8 mouse cellular contexts compared by ENCODE assay signal in the genomic region with DNA sequence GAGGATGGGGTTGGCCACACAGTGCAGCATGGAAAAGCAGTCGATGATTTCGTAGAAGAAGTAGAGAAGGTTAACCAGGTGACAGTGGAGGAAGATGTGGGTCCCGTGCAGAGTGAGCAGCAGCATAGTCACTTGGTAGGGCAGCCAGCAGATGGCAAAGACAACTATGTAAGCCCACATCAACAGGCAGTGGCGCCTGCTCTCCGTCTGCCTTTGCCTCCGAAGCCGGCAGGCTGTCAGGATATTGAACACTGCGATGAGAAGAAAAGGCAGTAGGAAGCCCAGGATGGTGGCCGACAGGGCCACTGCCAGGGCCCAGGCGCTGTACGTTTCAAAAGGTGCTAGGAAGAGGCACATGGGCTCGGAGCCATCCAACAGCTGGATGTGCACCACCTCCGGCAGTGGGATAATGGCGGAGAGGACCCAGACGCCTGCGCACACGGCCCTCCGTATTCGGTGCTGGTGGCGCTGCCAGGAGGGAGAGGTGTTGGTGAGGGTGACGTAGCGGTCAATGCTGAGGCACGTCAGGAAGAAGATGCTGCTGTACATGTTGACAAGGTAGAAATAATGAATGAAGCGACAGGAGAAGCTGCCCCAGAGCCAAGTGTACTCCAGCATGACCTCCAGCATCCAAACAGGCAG. TPM values are rescaled to one million over a fixed set of nuclear protein-coding genes. Genes with fewer than 3 reads are reported as not detected.
DNase-seq lines count a peak whose midpoint lies in the region; ATAC-seq and TF ChIP-seq lines count a peak whose summit lies in the region.

No protein-coding gene starts in this region.

- H3K27ac ChIP-seq in spleen, adult 2 months (ENCODE audit: insufficient read depth, low read length) = peak overlapping the region; percentile 38; the same call in 1 of the 2 replicates
- no peak overlapping the region for H3K27ac ChIP-seq in limb, embryonic 14.5 days (replicated peaks; ENCODE audit: low read depth, low read length)
- H3K27ac ChIP-seq in stomach, postnatal 0 days (replicated peaks) = no peak overlapping the region

- peaks cover 3% of the 10 kb centered on the region; the same call in 1 of the 2 replicates for H3K36me3 ChIP-seq in spleen, adult 2 months (ENCODE audit: control insufficient read depth, insufficient read depth, low read length)
- H3K36me3 ChIP-seq in limb, embryonic 14.5 days (ENCODE audit: control insufficient read depth, insufficient read depth, low read length) = peaks cover 29% of the 10 kb centered on the region
- 0 out of 2 replicates have a peak, but pooled peaks cover 3% of the 10 kb centered on the region for H3K36me3 ChIP-seq in stomach, postnatal 0 days (ENCODE audit: control insufficient read depth, insufficient read depth, low read length)

- WGBS in spleen, adult 2 months = 79% methylated on average over 24 of the region's 24 CpGs
- WGBS in limb, embryonic 14.5 days = 55% methylated on average over 24 of the region's 24 CpGs
- WGBS in stomach, postnatal 0 days = 61% methylated on average over 24 of the region's 24 CpGs

- no peak for TF ChIP-seq CTCF in spleen, adult 2 months (IDR thresholded peaks at IDR 0.05; ENCODE audit: extremely low read depth, insufficient read depth, insufficient read length, insufficient replicate concordance)
- no peak for TF ChIP-seq CTCF in stomach, postnatal 0 days (IDR thresholded peaks at IDR 0.05; ENCODE audit: low read depth)

- H3K4me2 ChIP-seq in limb, embryonic 14.5 days (replicated peaks; ENCODE audit: low read depth, low read length, severe bottlenecking) = peak overlapping the region; percentile 25
- H3K4me2 ChIP-seq in stomach, postnatal 0 days (replicated peaks; ENCODE audit: low read depth) = 0 out of 2 replicates have a peak overlapping the region, but pooled peaks have one; percentile 32

- H3K4me3 ChIP-seq in spleen, adult 2 months (ENCODE audit: extremely low read depth, insufficient read depth, insufficient read length) = peak overlapping the region; percentile 35
- H3K4me3 ChIP-seq in limb, embryonic 14.5 days (replicated peaks; ENCODE audit: low read length) = no peak overlapping the region
- no peak overlapping the region for H3K4me3 ChIP-seq in stomach, postnatal 0 days (ENCODE audit: low read depth, low read length)

- TF ChIP-seq POLR2A in spleen, adult 2 months (IDR thresholded peaks at IDR 0.05; ENCODE audit: low read depth, low read length) = no peak
- TF ChIP-seq POLR2A in limb, embryonic 14.5 days (IDR thresholded peaks at IDR 0.05; ENCODE audit: borderline replicate concordance, extremely low read depth, insufficient read depth, insufficient read length) = no peak

- no peaks in the 10 kb centered on the region for H3K27me3 ChIP-seq in spleen, adult 2 months (ENCODE audit: control insufficient read depth, insufficient read depth, low read length)
- H3K27me3 ChIP-seq in limb, embryonic 14.5 days (ENCODE audit: control insufficient read depth, insufficient read depth, low read length) = no peaks in the 10 kb centered on the region
- no peaks in the 10 kb centered on the region for H3K27me3 ChIP-seq in stomach, postnatal 0 days (ENCODE audit: control insufficient read depth, insufficient read depth, low read length)

- H3K9ac ChIP-seq in limb, embryonic 14.5 days (ENCODE audit: low read depth, low read length, severe bottlenecking) = no peak overlapping the region
- H3K9ac ChIP-seq in stomach, postnatal 0 days (ENCODE audit: low read length) = no peak overlapping the region

- ATAC-seq in limb, embryonic 14.5 days (ENCODE audit: low FRiP score, low read depth) = no peak
- ATAC-seq in stomach, postnatal 0 days (ENCODE audit: low FRiP score, low TSS enrichment) = no peak

- H3K9me3 ChIP-seq in limb, embryonic 14.5 days (ENCODE audit: control insufficient read depth, low read length) = no peaks in the 10 kb centered on the region
- H3K9me3 ChIP-seq in stomach, postnatal 0 days (ENCODE audit: control insufficient read depth, low read length) = no peaks in the 10 kb centered on the region

- TF ChIP-seq EP300 in stomach, postnatal 0 days (optimal IDR thresholded peaks at IDR 0.05) = no peak

- DNase-seq in cerebellum, postnatal 36 days = peak; percentile 18 to 20
- DNase-seq in cerebellum, postnatal 14 days = no peak
- DNase-seq in spleen, adult 2 months (ENCODE audit: low read depth in 1 of 2, low spot score in 2 of 2) = no peak
- DNase-seq in spleen, postnatal 36 days (ENCODE audit: low spot score in 2 of 2) = no peak
- no peak for DNase-seq in limb, embryonic 14.5 days (ENCODE audit: low spot score)
- no peak for DNase-seq in stomach, postnatal 0 days (ENCODE audit: low spot score)
- DNase-seq in gastrocnemius, postnatal 10 days = no peak
- no peak for DNase-seq in gastrocnemius, postnatal 25 days

- no peaks in the 10 kb centered on the region for H3K4me1 ChIP-seq in spleen, adult 2 months (ENCODE audit: control insufficient read depth, insufficient read depth, insufficient read length)
- peaks cover 6% of the 10 kb centered on the region; the same call in 1 of the 2 replicates for H3K4me1 ChIP-seq in limb, embryonic 14.5 days (ENCODE audit: control insufficient read depth, insufficient read depth, low read length)
- no peaks in the 10 kb centered on the region for H3K4me1 ChIP-seq in stomach, postnatal 0 days (replicated peaks; ENCODE audit: control insufficient read depth, insufficient read depth)

RNA-seq across cellular contexts. Expression of gene Gpr182, which starts 1.3 kb away (rescaled TPM):
- polyA plus RNA-seq in spleen, adult 2 months (2012; rRNA removed) = 22.5 and 28.8 TPM in 2 replicates
- polyA plus RNA-seq in limb, embryonic 14.5 days (2012; rRNA removed) = 0.88 and 1.4 TPM in 2 replicates
- 0.39 and 0.40 TPM in 2 replicates for polyA plus RNA-seq in limb, embryonic 14.5 days (2014; fragmentation: Nextera tagmentation; extraction: Ambion mirVana)
- 0.77 and 0.92 TPM in 2 replicates for polyA plus RNA-seq in stomach, postnatal 0 days (2015; fragmentation: Nextera tagmentation; extraction: Ambion mirVana)
- under 1 TPM; 0.38 to 0.47 TPM for total RNA-seq in gastrocnemius, postnatal 10 days (2021)
- under 1 TPM; 0.20 to 0.62 TPM for total RNA-seq in gastrocnemius, postnatal 25 days (2021)

RNA-seq across cellular contexts. Expression of gene Rdh1, which starts 9.3 kb away (rescaled TPM):
- 0.25 and 0.56 TPM in 2 replicates for polyA plus RNA-seq in spleen, adult 2 months (2012; rRNA removed)
- polyA plus RNA-seq in limb, embryonic 14.5 days (2012; rRNA removed) = 0.11 and 0.12 TPM in 2 replicates
- 0.08 TPM in 1 of 2 replicates, not detected in the other for polyA plus RNA-seq in limb, embryonic 14.5 days (2014; fragmentation: Nextera tagmentation; extraction: Ambion mirVana)
- polyA plus RNA-seq in stomach, postnatal 0 days (2015; fragmentation: Nextera tagmentation; extraction: Ambion mirVana) = 0.19 and 0.23 TPM in 2 replicates
- under 1 TPM; 0.09 to 0.11 TPM for total RNA-seq in gastrocnemius, postnatal 10 days (2021)
- under 1 TPM; 0.05 to 0.08 TPM for total RNA-seq in gastrocnemius, postnatal 25 days (2021)

RNA-seq across cellular contexts. Expression of gene Rdh16f1, which starts 9.3 kb away (rescaled TPM):
- 0.60 and 0.94 TPM in 2 replicates for polyA plus RNA-seq in spleen, adult 2 months (2012; rRNA removed)
- polyA plus RNA-seq in limb, embryonic 14.5 days (2012; rRNA removed) = 0.15 and 0.16 TPM in 2 replicates
- 0.59 TPM in 1 of 2 replicates, not detected in the other for polyA plus RNA-seq in limb, embryonic 14.5 days (2014; fragmentation: Nextera tagmentation; extraction: Ambion mirVana)
- 0.67 and 0.69 TPM in 2 replicates for polyA plus RNA-seq in stomach, postnatal 0 days (2015; fragmentation: Nextera tagmentation; extraction: Ambion mirVana)
- total RNA-seq in gastrocnemius, postnatal 10 days (2021) = under 1 TPM in 1 of 2 experiments, not detected in 1; 0.34 TPM
- not detected for total RNA-seq in gastrocnemius, postnatal 25 days (2021)

RNA-seq across cellular contexts. Expression of gene Zbtb39, which starts 10.9 kb away (rescaled TPM):
- polyA plus RNA-seq in spleen, adult 2 months (2012; rRNA removed) = 5.6 and 6.0 TPM in 2 replicates
- 10.7 and 12.5 TPM in 2 replicates for polyA plus RNA-seq in limb, embryonic 14.5 days (2012; rRNA removed)
- 4.2 and 4.4 TPM in 2 replicates for polyA plus RNA-seq in limb, embryonic 14.5 days (2014; fragmentation: Nextera tagmentation; extraction: Ambion mirVana)
- 1.4 and 1.6 TPM in 2 replicates for polyA plus RNA-seq in stomach, postnatal 0 days (2015; fragmentation: Nextera tagmentation; extraction: Ambion mirVana)
- 1 to 10 TPM; 5.9 to 6.0 TPM for total RNA-seq in gastrocnemius, postnatal 10 days (2021)
- 1 to 10 TPM; 4.8 to 5.3 TPM for total RNA-seq in gastrocnemius, postnatal 25 days (2021)

RNA-seq across cellular contexts. Expression of gene Rdh9, which starts 25.9 kb away (rescaled TPM):
- polyA plus RNA-seq in spleen, adult 2 months (2012; rRNA removed) = 0.11 and 0.18 TPM in 2 replicates
- polyA plus RNA-seq in limb, embryonic 14.5 days (2012; rRNA removed) = 0.26 and 0.33 TPM in 2 replicates
- polyA plus RNA-seq in limb, embryonic 14.5 days (2014; fragmentation: Nextera tagmentation; extraction: Ambion mirVana) = 0.30 TPM in 1 of 2 replicates, not detected in the other
- polyA plus RNA-seq in stomach, postnatal 0 days (2015; fragmentation: Nextera tagmentation; extraction: Ambion mirVana) = not detected in 2 replicates
- under 1 TPM in 1 of 2 experiments, not detected in 1; 0.56 TPM for total RNA-seq in gastrocnemius, postnatal 10 days (2021)
- under 1 TPM; 0.31 to 0.40 TPM for total RNA-seq in gastrocnemius, postnatal 25 days (2021)

Comparison
In these comparisons a context has a peak if more than half of its experiments do, and no peak if none do; other contexts are left out.
1. DNase-seq: peak in cerebellum, postnatal 36 days (2 of 2); none in cerebellum, postnatal 14 days (0 of 2), spleen, adult 2 months (0 of 2), spleen, postnatal 36 days (0 of 2), limb, embryonic 14.5 days (single experiment), stomach, postnatal 0 days (single experiment), gastrocnemius, postnatal 10 days (single experiment) and gastrocnemius, postnatal 25 days (single experiment).